Mouse (Mus musculus): ENCODE measurements around the gene Pde8b.
"Not testable (repeated sequence)": the region's sequence is repeated elsewhere in the genome, so short reads cannot be mapped to it uniquely, and the experiment has no call there.

Pde8b gene

GRCm38 (mm10) chr13:95221882-95222568 lies 28.1 kb downstream of the Pde8b start:
- DNase-seq (ENCODE audit: low spot score), result no peak

- not testable (repeated sequence) for DNase-seq (ENCODE audit: low spot score)
Observed at GRCm38 (mm10) chr13:95215661-95216170, 34.4 kb downstream of the Pde8b start.

- DNase-seq (ENCODE audit: low spot score), result no peak
Observed at GRCm38 (mm10) chr13:95212320-95212719, 37.8 kb downstream of the Pde8b start.

GRCm38 (mm10) chr13:95207301-95207700 lies 42.8 kb downstream of the Pde8b start:
- DNase-seq (ENCODE audit: low spot score), result not testable (repeated sequence)

- no peak for DNase-seq (ENCODE audit: low spot score)
Observed at GRCm38 (mm10) chr13:95202151-95202758, 47.9 kb downstream of the Pde8b start.

GRCm38 (mm10) chr13:95200817-95201216 lies 49.3 kb downstream of the Pde8b start:
- DNase-seq (ENCODE audit: low spot score), result no peak

GRCm38 (mm10) chr13:95200036-95200435 lies 50.1 kb downstream of the Pde8b start:
- no peak for DNase-seq (ENCODE audit: low spot score)

- no peak for DNase-seq (ENCODE audit: low spot score)
Observed at GRCm38 (mm10) chr13:95196106-95196705, 53.9 kb downstream of the Pde8b start.

- no peak for DNase-seq (ENCODE audit: low spot score)
Observed at GRCm38 (mm10) chr13:95191951-95192350, 58.2 kb downstream of the Pde8b start.

GRCm38 (mm10) chr13:95189111-95189510 lies 61.0 kb downstream of the Pde8b start:
- no peak for DNase-seq (ENCODE audit: low spot score)

GRCm38 (mm10) chr13:95187153-95187665 lies 62.9 kb downstream of the Pde8b start:
- DNase-seq (ENCODE audit: low spot score), result no peak

GRCm38 (mm10) chr13:95186741-95187035 lies 63.4 kb downstream of the Pde8b start:
- DNase-seq (ENCODE audit: low spot score), result no peak

GRCm38 (mm10) chr13:95185891-95186740 lies 64.0 kb downstream of the Pde8b start:
- no peak for DNase-seq (ENCODE audit: low spot score)

- DNase-seq (ENCODE audit: low spot score), result no peak
Observed at GRCm38 (mm10) chr13:95183686-95184085, 66.5 kb downstream of the Pde8b start.

GRCm38 (mm10) chr13:95180208-95180607 lies 69.9 kb downstream of the Pde8b start:
- no peak for DNase-seq (ENCODE audit: low spot score)

GRCm38 (mm10) chr13:95177326-95177725 lies 72.8 kb downstream of the Pde8b start:
- DNase-seq (ENCODE audit: low spot score), result no peak

GRCm38 (mm10) chr13:95176399-95176798 lies 73.7 kb downstream of the Pde8b start:
- DNase-seq (ENCODE audit: low spot score), result no peak

- DNase-seq (ENCODE audit: low spot score), result no peak
Observed at GRCm38 (mm10) chr13:95174253-95174652, 75.9 kb downstream of the Pde8b start.

GRCm38 (mm10) chr13:95172346-95172745 lies 77.8 kb downstream of the Pde8b start:
- no peak for DNase-seq (ENCODE audit: low spot score)

GRCm38 (mm10) chr13:95160211-95160610 lies 89.9 kb downstream of the Pde8b start:
- DNase-seq (ENCODE audit: low spot score), result no peak

- DNase-seq (ENCODE audit: low spot score), result no peak
Observed at GRCm38 (mm10) chr13:95158986-95159385, 91.2 kb downstream of the Pde8b start.

GRCm38 (mm10) chr13:95144746-95145145 lies 105.4 kb downstream of the Pde8b start:
- no peak for DNase-seq (ENCODE audit: low spot score)
